Mouse (Mus musculus): ENCODE measurements around the gene Pcnx4. TPM values are rescaled to one million over a fixed set of nuclear protein-coding genes. Genes with fewer than 3 reads are reported as not detected.
"Not testable (repeated sequence)": the region's sequence is repeated elsewhere in the genome, so short reads cannot be mapped to it uniquely, and the experiment has no call there.

Gene Pcnx4
- polyA plus RNA-seq, 1 experiment, result 12.3 TPM

- Histone ChIP-seq H3K4me3 (ENCODE audit: insufficient read depth, low read length) (no peak overlapping the region), H3K27ac (ENCODE audit: insufficient read depth, low read length) (no peak overlapping the region), H3K4me1 (ENCODE audit: control insufficient read depth, insufficient read depth, low read length) (no peaks in the 10 kb centered on the region)
- TF ChIP-seq POLR2A (IDR thresholded peaks at IDR 0.05; ENCODE audit: low read depth, low read length) (no peak), CTCF (IDR thresholded peaks at IDR 0.05; ENCODE audit: borderline replicate concordance, insufficient read depth, low read length) (no peak)
These were observed 49.2 kb downstream of the Pcnx4 start for GRCm38 (mm10) chr12:72585339-72585738.

GRCm38 (mm10) chr12:72592991-72593390 lies 56.8 kb downstream of the Pcnx4 start:
- Histone ChIP-seq H3K27ac (ENCODE audit: insufficient read depth, low read length) (no peak overlapping the region), H3K4me3 (ENCODE audit: insufficient read depth, low read length) (no peak overlapping the region), H3K4me1 (ENCODE audit: control insufficient read depth, insufficient read depth, low read length) (no peaks in the 10 kb centered on the region)
- no peak for TF ChIP-seq CTCF (IDR thresholded peaks at IDR 0.05; ENCODE audit: borderline replicate concordance, insufficient read depth, low read length)
- TF ChIP-seq POLR2A (IDR thresholded peaks at IDR 0.05; ENCODE audit: low read depth, low read length), result no peak

GRCm38 (mm10) chr12:72594001-72594400 lies 57.8 kb downstream of the Pcnx4 start:
- H3K27ac ChIP-seq (ENCODE audit: insufficient read depth, low read length), result no peak overlapping the region
- H3K4me3 ChIP-seq (ENCODE audit: insufficient read depth, low read length), result no peak overlapping the region
- H3K4me1 ChIP-seq (ENCODE audit: control insufficient read depth, insufficient read depth, low read length), result no peaks in the 10 kb centered on the region
- TF ChIP-seq CTCF (IDR thresholded peaks at IDR 0.05; ENCODE audit: borderline replicate concordance, insufficient read depth, low read length) (no peak), POLR2A (IDR thresholded peaks at IDR 0.05; ENCODE audit: low read depth, low read length) (no peak)

GRCm38 (mm10) chr12:72598731-72599130 lies 62.5 kb downstream of the Pcnx4 start:
- not testable (repeated sequence) for H3K4me3 ChIP-seq (ENCODE audit: insufficient read depth, low read length); H3K4me1 ChIP-seq (ENCODE audit: control insufficient read depth, insufficient read depth, low read length); H3K27ac ChIP-seq (ENCODE audit: insufficient read depth, low read length)

GRCm38 (mm10) chr12:72612053-72612452 lies 75.9 kb downstream of the Pcnx4 start:
- Histone ChIP-seq H3K4me3 (ENCODE audit: insufficient read depth, low read length) (no peak overlapping the region), H3K4me1 (ENCODE audit: control insufficient read depth, insufficient read depth, low read length) (no peaks in the 10 kb centered on the region)

GRCm38 (mm10) chr12:72620856-72621255 lies 84.7 kb downstream of the Pcnx4 start:
- H3K4me1 ChIP-seq (ENCODE audit: control insufficient read depth, insufficient read depth, low read length), result no peaks in the 10 kb centered on the region
- TF ChIP-seq POLR2A (IDR thresholded peaks at IDR 0.05; ENCODE audit: low read depth, low read length) (no peak), CTCF (IDR thresholded peaks at IDR 0.05; ENCODE audit: borderline replicate concordance, insufficient read depth, low read length) (no peak)
- H3K4me3 ChIP-seq (ENCODE audit: insufficient read depth, low read length), result no peak overlapping the region
- no peak overlapping the region for H3K27ac ChIP-seq (ENCODE audit: insufficient read depth, low read length)

More at GRCm38 (mm10) chr12:72612053-72612452, 75.9 kb downstream of the Pcnx4 start:
- no peak overlapping the region for H3K27ac ChIP-seq (ENCODE audit: insufficient read depth, low read length)
- TF ChIP-seq POLR2A (IDR thresholded peaks at IDR 0.05; ENCODE audit: low read depth, low read length) (no peak), CTCF (IDR thresholded peaks at IDR 0.05; ENCODE audit: borderline replicate concordance, insufficient read depth, low read length) (no peak)

GRCm38 (mm10) chr12:72621441-72621840 lies 85.3 kb downstream of the Pcnx4 start:
- Histone ChIP-seq H3K27ac (ENCODE audit: insufficient read depth, low read length) (no peak overlapping the region), H3K4me3 (ENCODE audit: insufficient read depth, low read length) (no peak overlapping the region), H3K4me1 (ENCODE audit: control insufficient read depth, insufficient read depth, low read length) (no peaks in the 10 kb centered on the region)
- no peak for TF ChIP-seq POLR2A (IDR thresholded peaks at IDR 0.05; ENCODE audit: low read depth, low read length)
- no peak for TF ChIP-seq CTCF (IDR thresholded peaks at IDR 0.05; ENCODE audit: borderline replicate concordance, insufficient read depth, low read length)

GRCm38 (mm10) chr12:72622853-72623496 lies 86.8 kb downstream of the Pcnx4 start:
- H3K4me3 ChIP-seq (ENCODE audit: insufficient read depth, low read length), result no peak overlapping the region
- H3K27ac ChIP-seq (ENCODE audit: insufficient read depth, low read length), result no peak overlapping the region
- H3K4me1 ChIP-seq (ENCODE audit: control insufficient read depth, insufficient read depth, low read length), result no peaks in the 10 kb centered on the region
- TF ChIP-seq CTCF (IDR thresholded peaks at IDR 0.05; ENCODE audit: borderline replicate concordance, insufficient read depth, low read length) (no peak), POLR2A (IDR thresholded peaks at IDR 0.05; ENCODE audit: low read depth, low read length) (no peak)

GRCm38 (mm10) chr12:72628751-72629150 lies 92.6 kb downstream of the Pcnx4 start:
- H3K27ac ChIP-seq (ENCODE audit: insufficient read depth, low read length), result no peak overlapping the region
- no peaks in the 10 kb centered on the region for H3K4me1 ChIP-seq (ENCODE audit: control insufficient read depth, insufficient read depth, low read length)
- no peak overlapping the region for H3K4me3 ChIP-seq (ENCODE audit: insufficient read depth, low read length)
- TF ChIP-seq CTCF (IDR thresholded peaks at IDR 0.05; ENCODE audit: borderline replicate concordance, insufficient read depth, low read length), result no peak
- TF ChIP-seq POLR2A (IDR thresholded peaks at IDR 0.05; ENCODE audit: low read depth, low read length), result no peak

Other genes starting within 250 kb of the Pcnx4 start
- 0.90 TPM in 1 of 2 replicates, not detected in the other for gene Rtn1, start 127.3 kb upstream of the Pcnx4 start, polyA plus RNA-seq (2011; ENCODE audit: insufficient read length, low read depth, missing spikeins)
- gene Lrrc9, start 94.5 kb upstream of the Pcnx4 start, polyA plus RNA-seq (2011; ENCODE audit: insufficient read length, low read depth, missing spikeins), result 0.67 TPM in 1 of 2 replicates, not detected in the other
- gene Gm4756, start 113.3 kb downstream of the Pcnx4 start, polyA plus RNA-seq (2011; ENCODE audit: insufficient read length, low read depth, missing spikeins), result not detected in 2 replicates
- gene Dhrs7, start 128.5 kb downstream of the Pcnx4 start, polyA plus RNA-seq (2011; ENCODE audit: insufficient read length, low read depth, missing spikeins), result 21.9 and 31.6 TPM in 2 replicates
- 153 and 158 TPM in 2 replicates for gene Ppm1a, start 221.1 kb downstream of the Pcnx4 start, polyA plus RNA-seq (2011; ENCODE audit: insufficient read length, low read depth, missing spikeins)